Mouse (Mus musculus) naive thymus-derived CD4-positive, alpha-beta T cell, adult 5 months (primary cell): ENCODE results near the gene Ide. TPM values are rescaled to one million over a fixed set of nuclear protein-coding genes. Genes with fewer than 3 reads are reported as not detected.

Experiments
- polyA plus RNA-seq: library from polyadenylated mRNA; unstranded; fragments of 100-300 nt; shearing (Covaris generic); gene quantifications from one replicate; pipeline ENCODE4 v1.2.1, GENCODE M21; 2017

The Ide gene
- polyA plus RNA-seq: 80.2 TPM

GRCm38 (mm10) chr19:37337752-37338151 lies at the start of gene Ide:
Ide (minus strand) TSS chr19:37337852.

GRCm38 (mm10) chr19:37375755-37376615 lies 38.3 kb upstream of the Ide start, which contains the start of gene Kif11:
Kif11 (plus strand) TSS chr19:37376403.

Other genes starting within 250 kb of the Ide start
- gene March5, start 130.3 kb downstream of the Ide start, polyA plus RNA-seq: 106 TPM
- 0.87 TPM for gene Cpeb3, start 129.3 kb downstream of the Ide start, polyA plus RNA-seq
- gene Kif11, start 38.6 kb upstream of the Ide start, polyA plus RNA-seq: 0.55 TPM
- gene Hhex, start 97.0 kb upstream of the Ide start, polyA plus RNA-seq: not detected
- gene Exoc6, start 212.6 kb upstream of the Ide start, polyA plus RNA-seq: 42.9 TPM